Mouse (Mus musculus): ENCODE measurements around the gene Gm37240. TPM values are rescaled to one million over a fixed set of nuclear protein-coding genes. Genes with fewer than 3 reads are reported as not detected.

Gene Gm37240
- polyA plus RNA-seq, 1 experiment from 2014 or later: 8.9 TPM

GRCm38 (mm10) chr3:85530601-85531161 is 356.6 kb downstream of the Gm37240 start:
- H3K27ac ChIP-seq: no peak overlapping the region
- no peak overlapping the region for H3K4me3 ChIP-seq (replicated peaks)
- no peak overlapping the region for H3K4me2 ChIP-seq
- no peaks in the 10 kb centered on the region for H3K9me3 ChIP-seq (replicated peaks)
- 83% methylated on average over 8 of the region's 8 CpGs for WGBS
- H3K36me3 ChIP-seq: no peaks in the 10 kb centered on the region
- no peak for ATAC-seq (replicated peaks; ENCODE audit: low FRiP score)
- H3K4me1 ChIP-seq: peaks cover 2% of the 10 kb centered on the region
- no peak overlapping the region for H3K9ac ChIP-seq
- H3K27me3 ChIP-seq: no peaks in the 10 kb centered on the region

GRCm38 (mm10) chr3:85521311-85521907 is 365.9 kb downstream of the Gm37240 start:
- H3K4me2 ChIP-seq: no peak overlapping the region
- no peak overlapping the region for H3K27ac ChIP-seq
- H3K36me3 ChIP-seq: no peaks in the 10 kb centered on the region
- peaks cover 6% of the 10 kb centered on the region; the same call in 1 of the 2 replicates for H3K4me1 ChIP-seq
- no peaks in the 10 kb centered on the region for H3K9me3 ChIP-seq (replicated peaks)
- no peaks in the 10 kb centered on the region for H3K27me3 ChIP-seq
- no peak overlapping the region for H3K4me3 ChIP-seq (replicated peaks)
- WGBS: 92% methylated on average over 1 of the region's 1 CpGs
- no peak overlapping the region for H3K9ac ChIP-seq
- ATAC-seq (replicated peaks; ENCODE audit: low FRiP score): no peak

- Histone ChIP-seq H3K36me3 (no peaks in the 10 kb centered on the region), H3K4me3 (replicated peaks) (no peak overlapping the region), H3K4me2 (no peak overlapping the region), H3K9ac (no peak overlapping the region), H3K27me3 (no peaks in the 10 kb centered on the region), H3K27ac (no peak overlapping the region), H3K4me1 (peaks cover 9% of the 10 kb centered on the region; the same call in 1 of the 2 replicates), H3K9me3 (replicated peaks) (no peaks in the 10 kb centered on the region)
- ATAC-seq (replicated peaks; ENCODE audit: low FRiP score): no peak
- 76% methylated on average over 8 of the region's 8 CpGs for WGBS
These were observed 368.6 kb downstream of the Gm37240 start for GRCm38 (mm10) chr3:85518668-85519067.

- 96% methylated on average over 1 of the region's 1 CpGs for WGBS
- Histone ChIP-seq H3K4me2 (no peak overlapping the region), H3K27ac (no peak overlapping the region), H3K4me3 (replicated peaks) (no peak overlapping the region), H3K9ac (no peak overlapping the region), H3K36me3 (no peaks in the 10 kb centered on the region), H3K27me3 (no peaks in the 10 kb centered on the region), H3K4me1 (peaks cover 9% of the 10 kb centered on the region; the same call in 1 of the 2 replicates), H3K9me3 (replicated peaks) (no peaks in the 10 kb centered on the region)
- no peak for ATAC-seq (replicated peaks; ENCODE audit: low FRiP score)
These were observed 369.2 kb downstream of the Gm37240 start for GRCm38 (mm10) chr3:85518072-85518471.

- H3K27ac ChIP-seq: no peak overlapping the region
- H3K27me3 ChIP-seq: no peaks in the 10 kb centered on the region
- H3K9me3 ChIP-seq (replicated peaks): no peaks in the 10 kb centered on the region
- H3K9ac ChIP-seq: no peak overlapping the region
- ATAC-seq (replicated peaks; ENCODE audit: low FRiP score): no peak
- H3K4me1 ChIP-seq: peaks cover 9% of the 10 kb centered on the region; the same call in 1 of the 2 replicates
- no peak overlapping the region for H3K4me3 ChIP-seq (replicated peaks)
- 35% methylated on average over 11 of the region's 11 CpGs for WGBS
- H3K4me2 ChIP-seq: no peak overlapping the region
- H3K36me3 ChIP-seq: no peaks in the 10 kb centered on the region
These were observed 370.4 kb downstream of the Gm37240 start for GRCm38 (mm10) chr3:85516739-85517396.

GRCm38 (mm10) chr3:85514700-85515099 is 372.6 kb downstream of the Gm37240 start:
- H3K9me3 ChIP-seq (replicated peaks): no peaks in the 10 kb centered on the region

GRCm38 (mm10) chr3:85508717-85509279 is 378.5 kb downstream of the Gm37240 start:
- Histone ChIP-seq H3K9ac (no peak overlapping the region), H3K4me2 (no peak overlapping the region), H3K27me3 (no peaks in the 10 kb centered on the region), H3K9me3 (replicated peaks) (no peaks in the 10 kb centered on the region), H3K27ac (no peak overlapping the region), H3K4me1 (no peaks in the 10 kb centered on the region), H3K36me3 (no peaks in the 10 kb centered on the region), H3K4me3 (replicated peaks) (no peak overlapping the region)
- ATAC-seq (replicated peaks; ENCODE audit: low FRiP score): no peak
- 85% methylated on average over 5 of the region's 5 CpGs for WGBS

More at GRCm38 (mm10) chr3:85514700-85515099, 372.6 kb downstream of the Gm37240 start:
- no peak overlapping the region for H3K4me2 ChIP-seq
- H3K9ac ChIP-seq: no peak overlapping the region
- H3K4me3 ChIP-seq (replicated peaks): no peak overlapping the region
- H3K27me3 ChIP-seq: no peaks in the 10 kb centered on the region
- peaks cover 9% of the 10 kb centered on the region; the same call in 1 of the 2 replicates for H3K4me1 ChIP-seq
- 74% methylated on average over 11 of the region's 11 CpGs for WGBS
- no peaks in the 10 kb centered on the region for H3K36me3 ChIP-seq
- no peak overlapping the region for H3K27ac ChIP-seq
- ATAC-seq (replicated peaks; ENCODE audit: low FRiP score): no peak

GRCm38 (mm10) chr3:85500096-85500495 is 387.2 kb downstream of the Gm37240 start:
- Histone ChIP-seq H3K9me3 (replicated peaks) (no peaks in the 10 kb centered on the region), H3K27me3 (no peaks in the 10 kb centered on the region), H3K9ac (no peak overlapping the region), H3K4me2 (no peak overlapping the region), H3K4me3 (replicated peaks) (no peak overlapping the region), H3K36me3 (no peaks in the 10 kb centered on the region), H3K4me1 (no peaks in the 10 kb centered on the region), H3K27ac (no peak overlapping the region)
- ATAC-seq (replicated peaks; ENCODE audit: low FRiP score): no peak
- 79% methylated on average over 3 of the region's 3 CpGs for WGBS

GRCm38 (mm10) chr3:85496146-85496545 is 391.2 kb downstream of the Gm37240 start:
- no peak overlapping the region for H3K27ac ChIP-seq

GRCm38 (mm10) chr3:85493796-85494195 is 393.5 kb downstream of the Gm37240 start:
- 81% methylated on average over 8 of the region's 8 CpGs for WGBS
- Histone ChIP-seq H3K36me3 (no peaks in the 10 kb centered on the region), H3K9me3 (replicated peaks) (no peaks in the 10 kb centered on the region), H3K27me3 (no peaks in the 10 kb centered on the region), H3K4me1 (no peaks in the 10 kb centered on the region), H3K4me2 (no peak overlapping the region), H3K4me3 (replicated peaks) (no peak overlapping the region), H3K27ac (no peak overlapping the region), H3K9ac (no peak overlapping the region)
- ATAC-seq (replicated peaks; ENCODE audit: low FRiP score): no peak

More at GRCm38 (mm10) chr3:85496146-85496545, 391.2 kb downstream of the Gm37240 start:
- Histone ChIP-seq H3K9me3 (replicated peaks) (no peaks in the 10 kb centered on the region), H3K9ac (no peak overlapping the region), H3K4me2 (no peak overlapping the region), H3K4me1 (no peaks in the 10 kb centered on the region), H3K4me3 (replicated peaks) (no peak overlapping the region), H3K36me3 (no peaks in the 10 kb centered on the region), H3K27me3 (no peaks in the 10 kb centered on the region)
- no peak for ATAC-seq (replicated peaks; ENCODE audit: low FRiP score)
- 64% methylated on average over 4 of the region's 4 CpGs for whole genome bisulfite sequencing

GRCm38 (mm10) chr3:85490204-85490603 is 397.1 kb downstream of the Gm37240 start:
- no peak for ATAC-seq (replicated peaks; ENCODE audit: low FRiP score)

GRCm38 (mm10) chr3:85487379-85487778 is 399.9 kb downstream of the Gm37240 start:
- Histone ChIP-seq H3K4me3 (replicated peaks) (no peak overlapping the region), H3K9ac (no peak overlapping the region), H3K9me3 (replicated peaks) (no peaks in the 10 kb centered on the region), H3K36me3 (no peaks in the 10 kb centered on the region), H3K27ac (no peak overlapping the region), H3K4me2 (no peak overlapping the region), H3K4me1 (peaks cover 30% of the 10 kb centered on the region), H3K27me3 (no peaks in the 10 kb centered on the region)
- 77% methylated on average over 6 of the region's 6 CpGs for WGBS
- no peak for ATAC-seq (replicated peaks; ENCODE audit: low FRiP score)

More at GRCm38 (mm10) chr3:85490204-85490603, 397.1 kb downstream of the Gm37240 start:
- Histone ChIP-seq H3K27ac (no peak overlapping the region), H3K4me2 (no peak overlapping the region), H3K4me1 (peaks cover 12% of the 10 kb centered on the region), H3K9ac (no peak overlapping the region), H3K4me3 (replicated peaks) (no peak overlapping the region), H3K36me3 (no peaks in the 10 kb centered on the region), H3K9me3 (replicated peaks) (no peaks in the 10 kb centered on the region), H3K27me3 (no peaks in the 10 kb centered on the region)
- 90% methylated on average over 3 of the region's 3 CpGs for WGBS
